ENCODE assay signal across 16 mouse cellular contexts in the genomic region with DNA sequence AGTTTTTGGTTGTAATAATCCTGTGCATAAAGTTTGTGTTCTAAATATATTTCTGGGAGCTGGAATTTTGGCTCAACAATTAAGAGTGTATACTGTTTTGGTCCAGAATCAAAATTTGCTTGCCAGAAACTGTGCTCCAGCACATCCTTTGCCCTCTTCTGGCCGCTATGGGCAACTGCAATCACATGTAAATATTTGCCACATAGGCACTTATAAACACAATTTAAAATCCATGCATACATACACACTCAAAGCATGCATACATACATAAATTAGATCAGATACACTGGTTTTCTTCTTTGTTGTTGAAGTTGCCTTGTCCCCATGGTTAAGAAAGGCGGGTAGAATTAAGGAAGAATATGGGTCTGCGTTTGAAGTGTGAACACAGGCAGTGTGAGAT.
DNase-seq lines count a peak whose midpoint lies in the region; ATAC-seq and TF ChIP-seq lines count a peak whose summit lies in the region.
"Had no signal": no experiment of that assay in that cellular context is flagged by ENCODE, and none has a peak within 500 bp of the region (broad histone marks: within the 10 kb centered on the region; RNA-seq: fewer than 3 reads in every experiment).

No protein-coding gene starts in this region.

- no peak overlapping the region for H3K4me3 ChIP-seq in hindbrain, embryonic 11.5 days (ENCODE audit: low read depth, low read length)
- H3K4me3 ChIP-seq in hindbrain, embryonic 13.5 days = no peak overlapping the region
- no peak overlapping the region for H3K4me3 ChIP-seq in E14TG2a.4 (replicated peaks; ENCODE audit: low read length)
- H3K4me3 ChIP-seq in liver, embryonic 12.5 days = no peak overlapping the region
- H3K4me3 ChIP-seq: erythroblast, embryonic 14.5 days; gastrocnemius, adult 2 months; heart, embryonic 12.5 days; hindbrain, embryonic 12.5 days; limb, embryonic 12.5 days; megakaryocyte, embryonic 14.5 days had no signal

- no peak overlapping the region for H3K4me2 ChIP-seq in hindbrain, embryonic 11.5 days (replicated peaks; ENCODE audit: low read depth, low read length)
- no peak overlapping the region for H3K4me2 ChIP-seq in hindbrain, embryonic 13.5 days
- H3K4me2 ChIP-seq in liver, embryonic 12.5 days = no peak overlapping the region
- H3K4me2 ChIP-seq: heart, embryonic 12.5 days; hindbrain, embryonic 12.5 days; limb, embryonic 12.5 days had no signal

- TF ChIP-seq CTCF in E14TG2a.4 (conservative IDR thresholded peaks at IDR 0.05; ENCODE audit: low read length) = peak; percentile 52
- TF ChIP-seq CTCF in brain, embryonic 14.5 days (IDR thresholded peaks at IDR 0.05; ENCODE audit: borderline replicate concordance, extremely low read depth, insufficient read depth, insufficient read length) = peak; percentile 49; the same call in 1 of the 2 replicates

- no peak for ATAC-seq in hindbrain, embryonic 11.5 days (ENCODE audit: low FRiP score)
- no peak for ATAC-seq in hindbrain, embryonic 13.5 days (ENCODE audit: low FRiP score)
- ATAC-seq in liver, embryonic 12.5 days = no peak
- ATAC-seq: liver, postnatal 0 days had no signal

- H3K9me3 ChIP-seq in hindbrain, embryonic 11.5 days (ENCODE audit: control insufficient read depth, low read length) = no peaks in the 10 kb centered on the region
- no peaks in the 10 kb centered on the region for H3K9me3 ChIP-seq in hindbrain, embryonic 13.5 days
- no peaks in the 10 kb centered on the region for H3K9me3 ChIP-seq in E14TG2a.4 (ENCODE audit: low read length)
- no peaks in the 10 kb centered on the region for H3K9me3 ChIP-seq in liver, embryonic 12.5 days (replicated peaks)
- H3K9me3 ChIP-seq: heart, embryonic 12.5 days; hindbrain, embryonic 12.5 days; limb, embryonic 12.5 days; megakaryocyte, embryonic 14.5 days had no signal

- no peaks in the 10 kb centered on the region for H3K4me1 ChIP-seq in hindbrain, embryonic 11.5 days (replicated peaks; ENCODE audit: control insufficient read depth, insufficient read depth, low read length)
- H3K4me1 ChIP-seq in hindbrain, embryonic 13.5 days (replicated peaks) = no peaks in the 10 kb centered on the region
- no peaks in the 10 kb centered on the region for H3K4me1 ChIP-seq in E14TG2a.4 (replicated peaks; ENCODE audit: low read depth, low read length)
- no peaks in the 10 kb centered on the region for H3K4me1 ChIP-seq in liver, embryonic 12.5 days
- H3K4me1 ChIP-seq: heart, embryonic 12.5 days; hindbrain, embryonic 12.5 days; limb, embryonic 12.5 days; megakaryocyte, embryonic 14.5 days had no signal

- H3K27ac ChIP-seq in hindbrain, embryonic 11.5 days (ENCODE audit: low read depth, low read length) = no peak overlapping the region
- no peak overlapping the region for H3K27ac ChIP-seq in hindbrain, embryonic 13.5 days
- no peak overlapping the region for H3K27ac ChIP-seq in liver, embryonic 12.5 days
- H3K27ac ChIP-seq: gastrocnemius, adult 2 months; hindbrain, embryonic 12.5 days; limb, embryonic 12.5 days had no signal

- peak; percentile 8 for DNase-seq in hindbrain, embryonic 11.5 days (ENCODE audit: low spot score)
- DNase-seq in 3T3-L1 (ENCODE audit: low read depth, low spot score) = peak; percentile 4
- peak; percentile 40 for DNase-seq in brain, embryonic 14.5 days (ENCODE audit: low read depth)
- no peak for DNase-seq in heart, postnatal 36 days
- DNase-seq in right cerebral cortex, adult 2 months (ENCODE audit: low spot score in 2 of 2) = no peak
- DNase-seq: gastrocnemius, adult 2 months; kidney, adult 9 months; liver, postnatal 0 days had no signal

- no peak for TF ChIP-seq POLR2A in brain, embryonic 14.5 days (IDR thresholded peaks at IDR 0.05; ENCODE audit: borderline replicate concordance, extremely low read depth, insufficient read depth, insufficient read length, poor library complexity, severe bottlenecking)

- no peaks in the 10 kb centered on the region for H3K27me3 ChIP-seq in hindbrain, embryonic 11.5 days (ENCODE audit: control insufficient read depth, insufficient read depth, low read length)
- H3K27me3 ChIP-seq in hindbrain, embryonic 13.5 days = no peaks in the 10 kb centered on the region
- H3K27me3 ChIP-seq in E14TG2a.4 (ENCODE audit: insufficient read depth, low read length) = no peaks in the 10 kb centered on the region
- H3K27me3 ChIP-seq in liver, embryonic 12.5 days (replicated peaks) = no peaks in the 10 kb centered on the region
- H3K27me3 ChIP-seq: heart, embryonic 12.5 days; hindbrain, embryonic 12.5 days; limb, embryonic 12.5 days; megakaryocyte, embryonic 14.5 days had no signal

- intact Hi-C loops in heart, postnatal 36 days (cut with DNase I) = no loop called here

- no peak overlapping the region for H3K9ac ChIP-seq in hindbrain, embryonic 11.5 days (ENCODE audit: low read depth, low read length)
- H3K9ac ChIP-seq in hindbrain, embryonic 13.5 days = no peak overlapping the region
- no peak overlapping the region for H3K9ac ChIP-seq in liver, embryonic 12.5 days
- H3K9ac ChIP-seq: heart, embryonic 12.5 days; hindbrain, embryonic 12.5 days; limb, embryonic 12.5 days; liver, postnatal 0 days had no signal

- H3K36me3 ChIP-seq in hindbrain, embryonic 11.5 days (ENCODE audit: control insufficient read depth, insufficient read depth, low read length) = no peaks in the 10 kb centered on the region
- no peaks in the 10 kb centered on the region for H3K36me3 ChIP-seq in hindbrain, embryonic 13.5 days
- no peaks in the 10 kb centered on the region for H3K36me3 ChIP-seq in E14TG2a.4 (ENCODE audit: insufficient read depth, low read length)
- H3K36me3 ChIP-seq in liver, embryonic 12.5 days = no peaks in the 10 kb centered on the region
- H3K36me3 ChIP-seq: heart, embryonic 12.5 days; hindbrain, embryonic 12.5 days; limb, embryonic 12.5 days had no signal

- WGBS in hindbrain, embryonic 11.5 days = 68% methylated on average over 3 of the region's 3 CpGs
- WGBS in hindbrain, embryonic 13.5 days = 71% methylated on average over 3 of the region's 3 CpGs
- 48% methylated on average over 3 of the region's 3 CpGs for WGBS in liver, embryonic 12.5 days (ENCODE audit: insufficient replicate concordance)

Comparison
In these comparisons a context has a peak if more than half of its experiments do, and no peak if none do; other contexts are left out.
1. DNase-seq: peak in hindbrain, embryonic 11.5 days (single experiment), 3T3-L1 (single experiment) and brain, embryonic 14.5 days (single experiment); none in heart, postnatal 36 days (0 of 2) and right cerebral cortex, adult 2 months (0 of 2).